Mouse (Mus musculus) large intestine, adult 2 months (tissue): ENCODE data around the gene Pomt2. TPM values are rescaled to one million over a fixed set of nuclear protein-coding genes. Genes with fewer than 3 reads are reported as not detected.

Source experiments
- DNase-seq: peaks from one replicate; pipeline ENCODE4 v3.0.0-alpha.2; 2012; ENCODE audit warnings: low read depth, low spot score
- WGBS: fragments of 180-500 bp; shearing (Covaris S2); methylation state at CpG from one replicate; pipeline ENCODE4 v1.1.7; 2018; 5-methylcytosine and 5-hydroxymethylcytosine counted together
- polyA plus RNA-seq: library from polyadenylated mRNA; depleted of rRNA; stranded (reverse); fragments of >200 nt; gene quantifications from 2 replicates; pipeline ENCODE4 v1.2.3, GENCODE M21; 2012

The Pomt2 gene
- polyA plus RNA-seq, 1 experiment = 6.5 TPM

DNA sequence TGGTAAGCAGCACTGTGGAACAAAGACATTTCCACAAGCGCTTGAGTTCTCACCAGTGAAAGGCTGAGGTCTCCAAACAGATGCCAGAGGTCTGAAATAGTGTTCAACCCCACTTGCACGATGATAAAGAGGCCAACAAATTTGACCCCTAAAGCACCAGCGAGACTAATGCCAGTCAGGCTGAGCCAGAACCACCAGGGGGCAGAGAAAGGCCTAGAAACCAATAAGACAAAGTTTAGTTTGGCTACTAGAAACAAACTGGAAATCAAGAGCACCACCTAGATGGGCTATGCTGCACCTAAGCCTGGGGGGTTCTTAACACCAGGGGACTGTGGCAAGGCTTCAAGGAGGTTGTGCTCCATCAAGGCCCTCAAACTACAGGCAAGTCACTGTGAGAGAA lies 16.1 kb downstream of the Pomt2 start:
- WGBS = 63% methylated on average over 3 of the region's 3 CpGs
- no peak for DNase-seq

- no peak for DNase-seq
- 62% methylated on average over 2 of the region's 2 CpGs for WGBS
Measured at GRCm38 (mm10) chr12:87131181-87131580, 16.6 kb downstream of the Pomt2 start.

- 90% methylated on average over 4 of the region's 4 CpGs for WGBS
- no peak for DNase-seq
Measured at GRCm38 (mm10) chr12:87130224-87130623, 17.5 kb downstream of the Pomt2 start.

GRCm38 (mm10) chr12:87127256-87127655 lies 20.5 kb downstream of the Pomt2 start:
- DNase-seq = no peak
- 83% methylated on average over 4 of the region's 4 CpGs for WGBS

DNA sequence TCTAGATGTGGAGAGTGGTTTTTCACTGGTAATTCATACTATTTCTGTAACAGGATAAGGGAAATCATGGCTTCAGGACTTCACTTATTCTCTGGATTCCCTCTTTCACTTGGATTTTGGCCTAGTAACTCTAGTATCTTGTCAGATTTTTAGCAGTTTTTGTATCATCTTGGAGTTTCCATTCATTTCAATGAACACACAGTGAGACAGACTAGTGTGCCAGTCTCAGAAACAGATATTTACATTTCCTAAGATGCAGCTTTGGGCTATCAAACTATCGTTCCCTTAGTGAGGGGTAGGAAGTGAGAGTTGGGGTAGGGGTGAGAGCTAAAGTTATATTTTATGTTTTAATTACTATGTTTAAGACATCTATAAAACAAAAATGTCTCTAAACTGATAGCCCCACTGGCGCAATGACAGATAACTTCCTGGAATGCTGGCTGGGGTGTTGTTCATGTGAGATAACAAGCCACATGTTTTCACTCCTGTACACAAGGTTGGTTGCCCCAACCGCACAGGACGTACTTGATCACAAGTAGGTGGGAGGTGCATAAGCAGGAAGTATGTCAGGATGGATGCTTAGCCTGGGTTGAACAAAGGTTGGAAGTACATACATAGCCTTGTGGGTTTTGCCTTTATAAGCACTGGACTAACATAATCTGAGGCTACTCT lies 25.7 kb downstream of the Pomt2 start:
- no peak for DNase-seq

GRCm38 (mm10) chr12:87107357-87107977 lies 40.3 kb downstream of the Pomt2 start:
- WGBS = 61% methylated on average over 3 of the region's 3 CpGs
- no peak for DNase-seq

More for the DNA sequence above, 25.7 kb downstream of the Pomt2 start:
- 73% methylated on average over 4 of the region's 4 CpGs for WGBS

DNA sequence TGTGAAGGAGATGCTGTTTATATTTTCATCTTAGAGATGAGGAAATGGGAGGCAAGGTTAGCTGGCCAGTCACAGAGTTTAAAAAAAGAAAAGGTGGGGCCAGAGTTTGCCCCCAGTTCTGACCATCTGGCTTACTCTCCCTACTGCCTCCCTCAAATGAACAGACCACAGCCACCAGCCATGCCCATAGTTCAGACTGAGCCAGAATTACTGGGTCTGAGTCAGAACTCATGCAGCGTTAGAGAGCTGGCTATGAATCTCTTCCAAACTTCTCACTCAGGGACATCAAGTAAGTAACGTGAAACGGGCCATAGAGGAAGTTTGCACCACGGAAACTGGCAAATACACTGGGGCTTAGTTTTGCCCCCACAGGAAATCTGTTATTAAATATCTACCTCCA lies 43.0 kb downstream of the Pomt2 start:
- WGBS = 65% methylated on average over 4 of the region's 4 CpGs
- no peak for DNase-seq

DNA sequence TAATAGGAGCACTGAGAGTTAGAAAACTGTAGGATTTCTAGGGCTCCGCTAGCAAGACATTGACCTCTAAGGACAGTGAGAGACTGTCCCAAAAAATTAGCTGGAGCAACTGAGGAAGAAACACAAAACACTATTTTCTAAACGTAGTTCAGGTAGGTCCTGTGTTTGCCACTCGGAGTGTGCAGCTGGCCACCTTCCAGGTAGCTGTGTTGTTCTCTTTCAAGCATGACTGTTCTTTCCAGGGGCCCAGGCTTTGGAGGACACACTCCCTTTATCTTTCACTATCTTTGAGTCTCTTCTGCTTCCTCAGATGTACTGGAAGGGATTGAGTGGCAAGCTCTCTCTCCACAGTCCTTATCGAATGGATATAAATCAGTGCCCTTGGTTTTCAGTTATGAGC lies 44.3 kb downstream of the Pomt2 start:
- 87% methylated on average over 4 of the region's 4 CpGs for WGBS
- DNase-seq = no peak

DNA sequence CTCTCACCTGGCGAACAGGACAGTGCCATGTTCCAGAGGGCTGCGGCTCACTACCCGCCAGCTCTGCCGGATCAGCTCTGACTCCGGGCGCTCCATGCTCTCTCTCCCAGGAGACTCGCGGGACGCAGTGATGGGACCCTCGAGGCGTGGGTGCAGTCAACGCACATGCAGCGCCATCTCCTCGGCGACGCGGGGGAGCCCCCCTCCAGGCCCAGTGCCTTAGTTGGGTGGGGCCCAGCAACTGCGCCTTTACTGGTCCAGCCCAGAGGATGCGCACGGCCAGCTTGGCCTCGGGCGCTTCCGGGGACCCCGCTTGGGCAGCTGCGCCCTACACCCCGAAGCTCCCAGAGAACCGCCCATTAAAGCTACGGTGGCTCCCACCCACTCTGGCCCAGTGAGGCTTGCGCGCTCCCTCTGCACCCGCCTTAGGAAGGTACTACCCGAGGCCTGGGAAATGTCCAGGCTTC lies 45.6 kb downstream of the Pomt2 start, which contains the start of gene Ngb:
Gene Ngb (minus strand): TSS at position 375 of the 467 bp plus-strand sequence.
- 4% methylated on average over 32 of the region's 32 CpGs for WGBS
- DNase-seq = no peak

- 73% methylated on average over 4 of the region's 4 CpGs for WGBS
- no peak for DNase-seq
Measured at GRCm38 (mm10) chr12:87100331-87100730, 47.4 kb downstream of the Pomt2 start.

DNA sequence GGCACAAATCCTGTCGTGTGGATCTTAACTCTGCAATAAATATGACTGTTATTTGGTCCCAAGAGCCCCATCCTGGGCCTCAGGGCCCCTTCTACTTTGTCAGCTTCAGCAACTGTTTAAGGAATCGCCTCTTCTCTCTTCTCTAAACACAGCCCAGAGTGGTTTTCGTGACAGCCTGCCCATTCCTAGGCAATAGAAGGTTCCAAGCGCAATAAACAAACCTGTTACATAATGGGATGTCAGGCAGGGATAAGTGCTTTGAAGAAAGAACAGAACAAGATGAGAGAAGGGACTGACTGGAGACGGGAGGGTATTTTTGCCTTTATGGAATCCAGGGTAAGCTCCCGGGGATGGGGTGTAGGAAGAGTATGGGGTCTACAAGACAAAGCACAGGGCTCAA lies 54.1 kb downstream of the Pomt2 start:
- no peak for DNase-seq
- 45% methylated on average over 6 of the region's 6 CpGs for WGBS

DNA sequence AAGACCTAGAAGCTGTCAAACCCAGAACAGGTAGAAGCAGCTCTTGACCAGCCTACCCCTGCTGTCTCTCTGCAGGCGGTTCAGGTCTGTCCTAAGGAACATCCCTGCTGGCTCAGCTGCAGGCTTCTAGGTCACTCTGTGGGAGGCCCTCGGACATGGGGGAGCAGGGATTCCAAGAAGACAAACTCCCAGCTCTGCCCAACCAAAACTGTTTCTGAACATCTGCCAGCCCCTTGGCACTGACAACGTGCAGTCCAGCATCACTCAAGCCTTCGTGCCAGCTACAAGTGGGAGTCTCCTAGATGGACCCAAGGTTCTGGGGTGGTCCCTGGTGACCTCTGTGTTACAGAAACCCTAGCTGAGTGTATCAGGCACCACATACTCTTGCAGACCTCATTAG lies 54.5 kb downstream of the Pomt2 start:
- 62% methylated on average over 4 of the region's 4 CpGs for WGBS
- DNase-seq = no peak

- whole genome bisulfite sequencing = 84% methylated on average over 2 of the region's 2 CpGs
- DNase-seq = no peak
Measured at GRCm38 (mm10) chr12:87091916-87092315, 55.9 kb downstream of the Pomt2 start.

DNA sequence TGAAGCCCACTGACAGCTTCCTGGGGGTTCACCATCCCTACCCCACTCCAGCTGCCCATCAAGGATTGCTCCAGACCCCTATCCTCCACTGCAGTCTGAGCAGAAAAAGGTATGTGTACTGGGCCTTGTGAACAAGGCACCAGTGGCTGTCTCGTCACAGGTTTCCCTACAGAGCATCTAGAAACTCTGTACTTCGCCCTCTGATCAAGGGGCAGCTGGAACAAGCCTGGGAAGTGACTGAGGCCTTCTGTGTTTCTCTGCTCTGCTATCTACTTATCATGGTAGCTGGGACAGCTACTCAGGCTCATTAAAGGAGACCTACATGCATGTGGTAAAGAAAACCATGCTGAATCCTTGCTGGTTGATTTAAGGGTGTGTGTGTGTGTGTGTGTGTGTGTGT lies 58.1 kb downstream of the Pomt2 start:
- no peak for DNase-seq
- 44% methylated on average over 2 of the region's 2 CpGs for WGBS

DNA sequence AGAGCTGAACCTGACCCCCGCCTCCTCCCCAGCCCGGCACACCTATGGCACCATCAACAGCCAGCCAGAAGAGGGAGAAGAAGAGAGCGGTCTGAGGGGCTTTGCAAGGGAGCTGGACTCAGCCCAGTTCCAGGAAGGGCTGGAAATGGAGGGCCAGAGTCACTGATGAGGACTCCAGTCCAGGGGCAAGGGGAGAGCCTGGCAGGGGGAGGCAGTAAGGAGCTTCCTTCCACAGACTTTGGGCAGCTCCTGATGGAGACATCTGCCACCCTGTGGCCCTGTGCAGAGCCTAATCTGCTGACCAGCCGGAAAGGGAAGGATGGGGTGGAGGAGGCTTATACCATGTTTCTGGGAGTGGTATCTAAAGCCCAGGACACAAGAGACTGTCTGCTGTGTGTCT lies 58.5 kb downstream of the Pomt2 start:
- WGBS = 84% methylated on average over 4 of the region's 4 CpGs
- DNase-seq = no peak

DNA sequence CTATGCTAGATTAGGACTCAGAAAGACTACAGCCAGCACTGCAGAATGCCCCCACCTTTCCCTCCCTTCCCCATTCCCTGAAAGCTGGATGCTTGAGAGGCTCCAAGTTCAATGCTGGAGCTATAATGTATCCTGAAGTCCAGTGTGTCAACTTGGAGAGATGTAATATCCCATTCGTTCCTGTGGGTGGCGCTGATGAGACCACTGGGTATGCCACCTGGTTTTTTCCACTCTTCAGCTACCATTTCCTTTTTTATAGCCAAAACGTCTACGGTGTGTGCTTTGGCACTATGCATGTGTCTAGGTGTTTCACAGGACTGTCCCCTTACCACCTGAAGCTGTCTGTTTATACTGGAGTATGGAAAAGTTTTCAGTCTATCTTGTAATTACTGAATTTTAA lies 59.4 kb downstream of the Pomt2 start:
- 30% methylated on average over 4 of the region's 4 CpGs for WGBS
- no peak for DNase-seq

GRCm38 (mm10) chr12:87087236-87087635 lies 60.5 kb downstream of the Pomt2 start:
- DNase-seq = no peak
- 66% methylated on average over 7 of the region's 7 CpGs for WGBS

DNA sequence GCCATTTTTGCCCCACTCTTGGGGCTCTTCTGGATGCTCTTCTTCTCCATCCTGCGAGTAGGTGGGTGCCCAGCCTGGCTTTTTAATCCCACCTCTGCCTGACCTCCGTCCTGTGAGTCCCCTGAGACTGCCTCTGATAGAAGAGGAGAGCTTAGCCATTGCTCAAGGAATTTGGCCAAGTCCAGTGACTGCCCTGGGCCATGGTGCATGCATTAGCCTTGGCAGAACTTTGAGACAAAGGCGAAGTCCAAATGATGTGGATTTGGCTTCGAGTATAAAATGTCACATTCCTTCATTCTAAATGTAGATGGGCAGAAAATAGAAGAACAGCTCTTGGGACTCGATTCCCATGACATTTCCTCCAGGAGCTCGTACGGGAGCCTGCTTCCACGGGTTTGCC lies 65.0 kb downstream of the Pomt2 start:
- DNase-seq = no peak
- 67% methylated on average over 8 of the region's 8 CpGs for WGBS

DNA sequence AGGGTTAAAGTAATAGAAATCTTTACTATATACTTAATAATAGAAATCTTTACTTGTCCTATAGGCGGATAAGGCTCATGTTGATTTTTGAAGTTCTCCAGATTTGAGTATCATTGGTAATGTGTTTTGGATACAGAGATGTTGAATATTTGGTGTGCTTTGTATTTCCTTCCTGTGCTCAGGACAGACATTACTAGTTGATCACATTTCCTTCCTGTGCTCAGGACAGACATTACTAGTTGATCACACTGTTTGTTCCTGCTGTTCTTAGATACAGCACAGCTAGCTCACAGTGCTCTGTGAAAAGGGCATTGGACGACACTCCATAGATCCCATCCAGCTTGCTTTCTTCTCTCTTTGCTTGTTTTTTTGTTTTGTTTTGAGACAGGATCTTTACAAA lies 71.2 kb downstream of the Pomt2 start:
- WGBS = 91% methylated on average over 2 of the region's 2 CpGs
- DNase-seq = no peak

DNA sequence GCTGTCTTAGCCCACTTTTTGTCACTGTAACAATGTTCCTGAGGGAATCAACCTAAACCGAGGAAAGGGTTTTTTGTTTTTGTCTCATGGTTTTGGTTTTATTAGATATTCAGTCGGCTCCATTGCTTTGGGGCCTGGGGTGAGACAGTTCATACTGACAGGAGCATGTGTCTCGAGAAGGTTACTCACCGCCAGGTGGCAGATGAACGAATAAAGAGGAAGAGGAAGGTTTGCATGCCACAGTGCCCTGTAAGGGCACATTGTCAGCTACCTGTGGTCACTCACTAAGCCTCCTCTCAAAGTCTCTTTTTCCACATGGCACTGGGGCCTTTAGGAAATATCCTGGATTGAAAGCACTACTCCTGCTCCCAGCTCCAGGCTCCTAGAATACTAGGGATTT lies 77.2 kb downstream of the Pomt2 start:
- WGBS = 59% methylated on average over 5 of the region's 5 CpGs
- DNase-seq = no peak

- WGBS = 77% methylated on average over 5 of the region's 5 CpGs
- no peak for DNase-seq
Measured at GRCm38 (mm10) chr12:87066429-87066828, 81.3 kb downstream of the Pomt2 start.
